Mouse (Mus musculus) adrenal gland, postnatal 0 days (tissue): ENCODE measurements around the gene Klrd1. TPM values are rescaled to one million over a fixed set of nuclear protein-coding genes. Genes with fewer than 3 reads are reported as not detected.

Experiments used
- polyA plus RNA-seq: library from polyadenylated mRNA; unstranded; fragments of >200 nt; fragmentation: Nextera tagmentation; extraction: Ambion mirVana; gene quantifications from 2 replicates; pipeline ENCODE4 v1.2.1, GENCODE M21; 2015

Gene Klrd1
- 1.2 and 3.5 TPM in 2 replicates for polyA plus RNA-seq

GRCm38 (mm10) chr6:129591508-129591907 lies at the start of gene Klrd1:
Gene Klrd1 (plus strand): TSS chr6:129591782.

GRCm38 (mm10) chr6:129577605-129578004 lies 14.0 kb upstream of the Klrd1 start, which contains the start of gene Klre1:
Gene Klre1 (plus strand): TSS chr6:129577905.

GRCm38 (mm10) chr6:129623735-129624134 lies 32.2 kb downstream of the Klrd1 start, which contains the start of gene Klrk1:
Gene Klrk1 (minus strand): TSS chr6:129623864.

DNA sequence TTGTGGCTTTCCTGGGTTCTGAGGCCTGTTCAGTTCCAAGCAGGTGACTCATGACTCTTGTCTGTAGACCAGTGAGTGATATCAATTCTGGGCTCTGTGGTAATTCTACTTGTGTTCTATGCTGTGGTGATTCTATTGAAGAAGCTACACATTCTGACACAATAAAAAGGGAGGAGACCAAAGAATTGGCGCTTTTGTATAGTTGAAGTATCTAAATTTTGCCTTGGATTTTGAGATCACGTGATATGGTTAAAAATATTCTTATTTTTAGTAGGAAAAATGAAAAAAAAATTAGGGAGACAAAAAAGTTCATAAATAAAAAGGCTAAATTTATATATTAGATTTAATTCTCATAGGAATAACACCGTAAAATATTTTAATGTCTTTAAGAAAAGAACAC lies 51.7 kb downstream of the Klrd1 start, which contains the start of gene Klrc3:
TSS of gene Klrc3 (minus strand) at position 101 of the 400 bp plus-strand sequence.

Other genes starting within 250 kb of the Klrd1 start
- gene Clec12a, start 249.1 kb upstream of the Klrd1 start, polyA plus RNA-seq, result 0.68 and 1.2 TPM in 2 replicates
- 0.10 TPM in 1 of 2 replicates, not detected in the other for gene Clec12b, start 205.9 kb upstream of the Klrd1 start, polyA plus RNA-seq
- 12.3 and 16.8 TPM in 2 replicates for gene Clec1b, start 194.5 kb upstream of the Klrd1 start, polyA plus RNA-seq
- gene Clec9a, start 182.9 kb upstream of the Klrd1 start, polyA plus RNA-seq, result 0.20 and 0.23 TPM in 2 replicates
- gene Clec1a, start 139.8 kb upstream of the Klrd1 start, polyA plus RNA-seq, result 7.5 and 9.7 TPM in 2 replicates
- gene Olr1, start 84.6 kb upstream of the Klrd1 start, polyA plus RNA-seq, result 0.17 TPM in 1 of 2 replicates, not detected in the other
- gene Tmem52b, start 79.2 kb upstream of the Klrd1 start, polyA plus RNA-seq, result 0.74 and 1.8 TPM in 2 replicates
- gene Gabarapl1, start 58.6 kb upstream of the Klrd1 start, polyA plus RNA-seq, result 103 and 115 TPM in 2 replicates
- gene Klre1, start 13.9 kb upstream of the Klrd1 start, polyA plus RNA-seq, result not detected in 2 replicates
- 0.22 and 0.57 TPM in 2 replicates for gene Klrk1, start 32.1 kb downstream of the Klrd1 start, polyA plus RNA-seq
- gene Klrc3, start 51.6 kb downstream of the Klrd1 start, polyA plus RNA-seq, result not detected in 2 replicates
- 0.06 and 0.17 TPM in 2 replicates for gene Klrc2, start 68.9 kb downstream of the Klrd1 start, polyA plus RNA-seq
- 0.44 and 0.85 TPM in 2 replicates for gene Klrc1, start 87.2 kb downstream of the Klrd1 start, polyA plus RNA-seq
- not detected in 2 replicates for gene Klri1, start 125.3 kb downstream of the Klrd1 start, polyA plus RNA-seq
- 0.13 TPM in 1 of 2 replicates, not detected in the other for gene Klri2, start 148.7 kb downstream of the Klrd1 start, polyA plus RNA-seq
- gene Gm156, start 192.5 kb downstream of the Klrd1 start, polyA plus RNA-seq, result not detected in 2 replicates